Mouse (Mus musculus) forebrain, embryonic 13.5 days (tissue): ENCODE measurements around the gene Arf3. TPM values are rescaled to one million over a fixed set of nuclear protein-coding genes. Genes with fewer than 3 reads are reported as not detected.
A peak's percentile ranks its signal among the peaks of the same experiment; 100 is the strongest.

Experiments used
- ATAC-seq: fragments of 200-750 bp; cut with Nextera tagmentation; 2 replicates; pipeline ENCODE4 v1.8.0; 2017
- H3K27ac ChIP-seq: fragments of 300-500 bp; sonication (generic); 2 replicates; pipeline ENCODE4 v1.5.1; 2015; ENCODE audit warnings: inconsistent platforms, mild to moderate bottlenecking, moderate library complexity
- H3K27me3 ChIP-seq: fragments of 300-500 bp; sonication (generic); 2 replicates; pipeline ENCODE4 v1.6.1; 2015; ENCODE audit warnings: mild to moderate bottlenecking, inconsistent platforms
- H3K36me3 ChIP-seq: fragments of 300-500 bp; sonication (generic); 2 replicates; pipeline ENCODE4 v1.6.1; 2015; ENCODE audit warnings: mild to moderate bottlenecking, inconsistent platforms; ENCODE audit not compliant: poor library complexity, severe bottlenecking
- H3K4me1 ChIP-seq: fragments of 300-500 bp; sonication (generic); 2 replicates; pipeline ENCODE4 v1.6.1; 2015; ENCODE audit warnings: inconsistent platforms
- H3K4me2 ChIP-seq: fragments of 300-500 bp; sonication (generic); 2 replicates; pipeline ENCODE4 v1.6.1; 2015; ENCODE audit warnings: inconsistent platforms, mild to moderate bottlenecking, moderate library complexity
- H3K4me3 ChIP-seq: fragments of 300-500 bp; sonication (generic); 2 replicates; pipeline ENCODE4 v1.5.1; 2015; ENCODE audit warnings: mild to moderate bottlenecking, inconsistent platforms
- H3K9ac ChIP-seq: fragments of 300-500 bp; sonication (generic); 2 replicates; pipeline ENCODE4 v1.6.1; 2015; ENCODE audit warnings: mild to moderate bottlenecking, inconsistent platforms
- H3K9me3 ChIP-seq: fragments of 300-500 bp; sonication (generic); replicated peaks from 2 replicates; pipeline ENCODE4 v1.6.1; 2016; ENCODE audit warnings: inconsistent platforms
- whole genome bisulfite sequencing: fragments of 180-500 bp; shearing (Covaris S2); methylation state at CpG from one replicate; pipeline ENCODE4 v1.1.7; 2015; 5-methylcytosine and 5-hydroxymethylcytosine counted together
- polyA plus RNA-seq: library from polyadenylated mRNA; unstranded; fragments of >200 nt; fragmentation: Nextera tagmentation; extraction: Ambion mirVana; gene quantifications from 2 replicates; pipeline ENCODE4 v1.2.1, GENCODE M21; 2015

The Arf3 gene
- polyA plus RNA-seq, 1 experiment from 2014 or later, result 49.2 TPM

DNA sequence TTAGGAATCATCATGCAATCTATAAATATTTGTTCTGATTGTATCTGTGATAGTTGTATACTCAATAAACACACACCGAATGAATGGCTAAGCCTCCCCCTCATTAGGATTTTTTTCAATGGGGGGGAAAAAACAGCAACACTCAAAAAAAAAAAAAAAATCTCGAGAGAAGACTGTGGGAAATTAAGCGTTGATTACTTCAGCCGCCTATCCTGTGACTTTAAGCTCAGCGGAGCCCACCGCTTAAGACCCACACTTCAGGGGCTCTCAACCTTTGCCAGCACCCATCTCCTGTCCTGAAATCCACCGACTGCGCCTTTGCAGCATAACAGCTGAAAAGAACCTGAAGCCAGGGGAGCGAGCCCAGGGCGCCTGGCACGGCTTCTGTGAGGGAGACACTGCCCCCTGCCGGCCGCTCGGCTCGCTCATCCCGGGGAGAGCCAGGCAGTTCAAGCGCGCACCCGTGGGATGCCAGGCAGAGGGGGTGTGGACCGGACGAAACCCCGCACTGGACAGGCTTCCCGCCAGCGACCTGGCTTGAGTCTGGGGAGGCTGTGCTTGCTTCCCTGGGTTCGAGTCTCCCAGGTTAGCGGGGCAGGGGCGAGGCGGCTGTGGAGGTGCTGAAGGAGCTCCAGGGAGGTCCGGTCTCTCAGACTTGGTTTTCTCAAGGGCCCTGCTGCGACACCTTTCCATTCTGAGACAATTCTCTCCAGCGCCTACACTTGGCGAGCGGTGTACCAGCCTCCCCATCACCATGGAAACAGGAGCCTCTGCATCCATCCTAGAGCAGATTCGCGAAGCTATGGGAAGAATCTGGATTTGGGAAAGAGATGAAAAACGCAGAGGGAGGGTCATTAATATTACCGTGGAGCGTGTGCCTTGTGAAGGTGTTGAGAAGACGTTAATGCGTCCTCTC, 63.6 kb downstream of the Arf3 start:
- no peaks in the 10 kb centered on the region for H3K9me3 ChIP-seq
- H3K4me1 ChIP-seq, result peaks cover 15% of the 10 kb centered on the region; the same call in 1 of the 2 replicates
- no peak overlapping the region for H3K27ac ChIP-seq
- peak overlapping the region; percentile 68 for H3K4me2 ChIP-seq
- no peaks in the 10 kb centered on the region for H3K36me3 ChIP-seq
- peak overlapping the region; percentile 41 for H3K4me3 ChIP-seq
- peaks cover 46% of the 10 kb centered on the region for H3K27me3 ChIP-seq
- 3% methylated on average over 40 of the region's 40 CpGs for whole genome bisulfite sequencing
- H3K9ac ChIP-seq, result peak overlapping the region; percentile 59
- ATAC-seq, result peak; percentile 89

DNA sequence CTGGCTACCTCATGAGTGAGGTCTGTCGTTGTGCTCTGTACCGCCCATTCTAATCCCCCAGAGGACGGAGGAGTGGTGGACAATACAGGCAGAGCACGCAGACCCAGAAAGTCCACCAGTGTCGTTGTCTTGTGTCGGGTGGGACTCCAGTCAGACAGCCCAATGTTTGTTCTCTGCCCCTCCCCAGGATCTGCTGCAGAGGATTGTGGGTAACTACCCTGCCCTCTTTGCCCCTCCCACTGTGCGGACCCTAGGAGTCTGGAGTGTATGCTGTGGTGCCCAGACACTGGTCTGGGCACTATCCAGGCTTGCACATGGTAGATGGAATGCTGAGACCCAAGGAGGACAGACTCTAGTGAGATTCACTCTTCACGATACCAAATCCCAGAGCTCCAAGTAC, 66.8 kb downstream of the Arf3 start:
- no peak for ATAC-seq
- no peak overlapping the region for H3K9ac ChIP-seq
- 52% methylated on average over 8 of the region's 8 CpGs for WGBS
- no peaks in the 10 kb centered on the region for H3K36me3 ChIP-seq
- no peak overlapping the region for H3K4me3 ChIP-seq
- peaks cover 17% of the 10 kb centered on the region for H3K27me3 ChIP-seq
- peaks cover 27% of the 10 kb centered on the region for H3K4me1 ChIP-seq
- no peak overlapping the region for H3K27ac ChIP-seq
- H3K4me2 ChIP-seq, result no peak overlapping the region
- no peaks in the 10 kb centered on the region for H3K9me3 ChIP-seq

DNA sequence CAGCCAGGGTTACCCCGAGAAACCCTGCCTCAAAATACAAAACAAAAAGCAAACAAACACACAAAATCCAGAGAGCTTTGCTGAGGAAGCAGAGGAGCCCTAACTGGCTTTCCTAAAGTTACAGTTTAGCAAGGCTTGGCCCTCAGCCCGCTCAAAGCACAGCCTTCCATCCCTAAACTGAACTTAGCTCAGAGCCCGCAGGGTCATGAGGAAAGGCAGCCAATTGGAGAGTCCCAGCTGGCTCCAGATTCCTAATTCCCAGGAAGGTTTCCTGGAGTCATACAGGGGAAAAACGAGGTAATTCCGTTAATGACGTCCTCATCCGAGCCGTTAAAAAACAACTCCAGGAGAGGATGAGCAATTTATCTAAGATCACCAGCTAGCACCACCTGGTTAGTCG, 67.3 kb downstream of the Arf3 start:
- H3K27me3 ChIP-seq, result peaks cover 12% of the 10 kb centered on the region
- H3K36me3 ChIP-seq, result no peaks in the 10 kb centered on the region
- no peaks in the 10 kb centered on the region for H3K9me3 ChIP-seq
- no peak overlapping the region for H3K4me3 ChIP-seq
- ATAC-seq, result no peak
- H3K9ac ChIP-seq, result no peak overlapping the region
- no peak overlapping the region for H3K4me2 ChIP-seq
- H3K27ac ChIP-seq, result no peak overlapping the region
- H3K4me1 ChIP-seq, result peaks cover 31% of the 10 kb centered on the region
- 60% methylated on average over 9 of the region's 9 CpGs for WGBS

DNA sequence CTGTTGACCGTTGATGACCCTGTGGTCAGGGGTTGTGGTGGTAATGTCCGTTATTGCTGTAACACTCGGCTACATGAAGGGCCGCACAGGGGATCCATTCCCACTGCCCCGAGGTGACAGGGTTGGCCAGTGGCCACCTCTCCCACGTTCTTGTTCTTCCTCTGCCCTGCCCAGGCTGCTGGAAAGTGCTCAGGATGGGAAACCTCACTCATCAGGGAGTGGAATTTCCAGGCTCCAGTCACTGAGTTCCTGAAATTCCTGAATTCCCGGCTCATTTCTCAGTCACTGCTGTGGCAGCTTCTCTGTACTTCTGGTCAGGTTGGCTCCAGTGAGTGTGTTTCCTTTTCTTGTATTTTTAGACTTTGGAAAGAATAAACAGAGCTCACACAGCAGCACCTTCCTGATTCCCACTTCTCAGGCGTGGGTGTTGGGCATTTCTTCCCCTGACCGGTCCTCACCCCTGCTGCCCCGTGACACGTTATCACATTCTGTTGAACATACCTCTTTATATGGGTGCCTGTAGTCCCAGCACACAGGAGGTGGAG, 70.8 kb downstream of the Arf3 start:
- Histone ChIP-seq H3K27ac (no peak overlapping the region), H3K27me3 (no peaks in the 10 kb centered on the region), H3K9me3 (no peaks in the 10 kb centered on the region), H3K4me2 (no peak overlapping the region), H3K36me3 (no peaks in the 10 kb centered on the region), H3K4me3 (no peak overlapping the region), H3K4me1 (peaks cover 25% of the 10 kb centered on the region), H3K9ac (no peak overlapping the region)
- no peak for ATAC-seq
- 59% methylated on average over 11 of the region's 11 CpGs for WGBS

DNA sequence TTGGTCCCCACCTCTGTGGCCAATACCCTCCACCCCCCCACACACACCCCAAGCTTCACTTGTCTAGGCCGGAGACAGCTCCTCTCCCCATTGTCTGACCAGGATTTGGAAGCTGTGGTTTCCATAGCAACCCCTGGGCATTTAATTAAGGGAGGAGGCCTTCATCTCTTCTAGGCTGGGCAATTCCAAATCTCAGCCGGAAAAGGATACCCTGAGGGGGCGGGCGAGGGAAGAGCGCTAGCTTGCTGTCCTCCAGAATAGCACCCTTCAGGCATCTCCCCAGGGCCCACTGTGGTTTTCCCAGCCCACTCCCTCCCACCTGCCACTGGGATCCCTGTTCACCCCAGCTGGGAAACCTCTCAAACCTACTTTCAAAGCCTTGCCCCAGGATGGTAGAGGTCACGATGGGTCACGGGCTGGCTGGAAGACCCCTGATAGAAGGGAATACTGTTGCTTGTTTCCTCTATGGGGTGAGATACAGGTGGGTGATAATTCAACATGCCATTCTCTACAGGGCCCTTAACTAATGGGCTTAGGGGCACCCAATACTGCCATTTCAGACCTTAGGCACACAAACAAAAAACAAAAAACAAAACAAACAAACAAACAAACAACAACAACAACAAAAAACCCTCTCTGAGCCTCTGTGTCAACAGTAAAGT, 71.4 kb downstream of the Arf3 start:
- Histone ChIP-seq H3K36me3 (no peaks in the 10 kb centered on the region), H3K27ac (no peak overlapping the region), H3K4me1 (peaks cover 24% of the 10 kb centered on the region), H3K27me3 (no peaks in the 10 kb centered on the region), H3K9me3 (no peaks in the 10 kb centered on the region), H3K4me2 (peak overlapping the region; percentile 28), H3K9ac (no peak overlapping the region), H3K4me3 (no peak overlapping the region)
- 7% methylated on average over 7 of the region's 7 CpGs for WGBS
- peak; percentile 33; the same call in 1 of the 2 replicates for ATAC-seq

DNA sequence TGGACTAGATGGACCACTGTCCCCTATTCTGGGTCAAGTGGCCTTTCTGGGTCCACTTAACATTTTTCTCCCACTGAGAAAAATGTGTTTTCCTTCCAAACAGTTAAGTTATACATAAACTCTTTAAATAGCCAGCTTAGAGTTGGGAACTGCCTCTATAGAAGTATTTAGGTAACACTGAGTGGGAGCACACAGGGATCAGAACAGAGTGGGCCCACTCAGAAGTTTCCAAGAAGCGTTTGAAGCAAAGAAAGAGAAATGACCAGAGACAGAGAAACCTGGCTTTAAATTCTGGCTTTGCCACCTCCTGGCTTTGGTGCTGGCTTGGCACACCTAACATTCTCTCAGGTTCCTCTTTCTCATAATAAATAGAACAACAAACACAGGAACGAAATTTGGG, 73.3 kb downstream of the Arf3 start:
- Histone ChIP-seq H3K27me3 (no peaks in the 10 kb centered on the region), H3K9me3 (no peaks in the 10 kb centered on the region), H3K4me2 (no peak overlapping the region), H3K36me3 (no peaks in the 10 kb centered on the region), H3K9ac (no peak overlapping the region), H3K4me3 (no peak overlapping the region), H3K27ac (no peak overlapping the region), H3K4me1 (peaks cover 19% of the 10 kb centered on the region)
- WGBS, result 86% methylated on average over 2 of the region's 2 CpGs
- ATAC-seq, result no peak

Other genes starting within 250 kb of the Arf3 start
- 150 and 157 TPM in 2 replicates for gene Kansl2, start 228.9 kb downstream of the Arf3 start, polyA plus RNA-seq
- gene Ccnt1, start 192.3 kb downstream of the Arf3 start, polyA plus RNA-seq, result 63.6 and 68.1 TPM in 2 replicates
- gene 4930415O20Rik, start 192.2 kb downstream of the Arf3 start, polyA plus RNA-seq, result not detected in 2 replicates
- gene Adcy6, start 153.1 kb downstream of the Arf3 start, polyA plus RNA-seq, result 8.9 and 10.3 TPM in 2 replicates
- gene Cacnb3, start 132.4 kb downstream of the Arf3 start, polyA plus RNA-seq, result 82.1 and 94.8 TPM in 2 replicates
- 32.5 and 33.3 TPM in 2 replicates for gene Ddx23, start 100.3 kb downstream of the Arf3 start, polyA plus RNA-seq
- gene Rnd1, start 85.8 kb downstream of the Arf3 start, polyA plus RNA-seq, result 6.3 and 7.0 TPM in 2 replicates
- gene Ccdc65, start 55.0 kb downstream of the Arf3 start, polyA plus RNA-seq, result 2.1 TPM in 2 replicates
- gene Fkbp11, start 35.0 kb downstream of the Arf3 start, polyA plus RNA-seq, result 3.0 and 4.9 TPM in 2 replicates
- not detected in 2 replicates for gene Wnt10b, start 14.9 kb upstream of the Arf3 start, polyA plus RNA-seq
- not detected in 2 replicates for gene Wnt1, start 26.6 kb upstream of the Arf3 start, polyA plus RNA-seq
- 0.05 and 0.15 TPM in 2 replicates for gene Ddn, start 46.3 kb upstream of the Arf3 start, polyA plus RNA-seq
- 95.9 and 99.4 TPM in 2 replicates for gene Prkag1, start 68.3 kb upstream of the Arf3 start, polyA plus RNA-seq
- gene Kmt2d, start 108.0 kb upstream of the Arf3 start, polyA plus RNA-seq, result 13.7 and 14.3 TPM in 2 replicates
- gene Rhebl1, start 131.3 kb upstream of the Arf3 start, polyA plus RNA-seq, result 31.7 and 33.0 TPM in 2 replicates
- gene Dhh, start 135.3 kb upstream of the Arf3 start, polyA plus RNA-seq, result 0.22 and 0.28 TPM in 2 replicates
- 39.8 and 47.1 TPM in 2 replicates for gene Lmbr1l, start 155.0 kb upstream of the Arf3 start, polyA plus RNA-seq
- 1,607 and 1,715 TPM in 2 replicates for gene Tuba1b, start 171.4 kb upstream of the Arf3 start, polyA plus RNA-seq
- gene Gm49450, start 190.3 kb upstream of the Arf3 start, polyA plus RNA-seq, result not detected in 2 replicates
- 10,586 and 11,102 TPM in 2 replicates for gene Tuba1a, start 190.5 kb upstream of the Arf3 start, polyA plus RNA-seq